Mouse (Mus musculus): ENCODE measurements around the gene Pnmt. TPM values are rescaled to one million over a fixed set of nuclear protein-coding genes. Genes with fewer than 3 reads are reported as not detected.

Gene Pnmt
- polyA plus RNA-seq, 1 experiment: not detected

- Histone ChIP-seq H3K4me1 (ENCODE audit: control insufficient read depth, insufficient read depth, low read length) (peaks cover 2% of the 10 kb centered on the region), H3K4me3 (replicated peaks; ENCODE audit: control insufficient read depth, low read depth, low read length) (no peak overlapping the region), H3K27ac (ENCODE audit: control insufficient read depth, insufficient read depth, low read depth, low read length, poor library complexity) (peak overlapping the region; percentile 78)
- TF ChIP-seq POLR2A (IDR thresholded peaks at IDR 0.05; ENCODE audit: borderline replicate concordance, control insufficient read depth, low read depth, low read length) (0 out of 2 replicates have a peak, but pooled peaks have one; percentile 10), CTCF (IDR thresholded peaks at IDR 0.05; ENCODE audit: control insufficient read depth, insufficient read depth, low read length) (no peak)
- WGBS: 11% methylated on average over 4 of the region's 4 CpGs
Observed at GRCm38 (mm10) chr11:98392645-98393044, 6.4 kb downstream of the Pnmt start.

- Histone ChIP-seq H3K4me1 (ENCODE audit: control insufficient read depth, insufficient read depth, low read length) (peaks cover 2% of the 10 kb centered on the region), H3K4me3 (replicated peaks; ENCODE audit: control insufficient read depth, low read depth, low read length) (no peak overlapping the region), H3K27ac (ENCODE audit: control insufficient read depth, insufficient read depth, low read depth, low read length, poor library complexity) (peak overlapping the region; percentile 78)
- TF ChIP-seq POLR2A (IDR thresholded peaks at IDR 0.05; ENCODE audit: borderline replicate concordance, control insufficient read depth, low read depth, low read length) (0 out of 2 replicates have a peak, but pooled peaks have one; percentile 33), CTCF (IDR thresholded peaks at IDR 0.05; ENCODE audit: control insufficient read depth, insufficient read depth, low read length) (no peak)
- 16% methylated on average over 6 of the region's 6 CpGs for WGBS
Observed at GRCm38 (mm10) chr11:98393317-98393716, 7.1 kb downstream of the Pnmt start.

- H3K27ac ChIP-seq (ENCODE audit: control insufficient read depth, insufficient read depth, low read depth, low read length, poor library complexity): no peak overlapping the region; the same call in 1 of the 2 replicates
- 76% methylated on average over 6 of the region's 6 CpGs for WGBS
Observed at GRCm38 (mm10) chr11:98394301-98394700, 8.1 kb downstream of the Pnmt start.

GRCm38 (mm10) chr11:98395041-98395440 is 8.8 kb downstream of the Pnmt start:
- Histone ChIP-seq H3K4me3 (replicated peaks; ENCODE audit: control insufficient read depth, low read depth, low read length) (no peak overlapping the region), H3K27ac (ENCODE audit: control insufficient read depth, insufficient read depth, low read depth, low read length, poor library complexity) (peak overlapping the region; percentile 39), H3K4me1 (ENCODE audit: control insufficient read depth, insufficient read depth, low read length) (peaks cover 2% of the 10 kb centered on the region)
- 44% methylated on average over 4 of the region's 4 CpGs for WGBS
- TF ChIP-seq CTCF (IDR thresholded peaks at IDR 0.05; ENCODE audit: control insufficient read depth, insufficient read depth, low read length): no peak
- no peak for TF ChIP-seq POLR2A (IDR thresholded peaks at IDR 0.05; ENCODE audit: borderline replicate concordance, control insufficient read depth, low read depth, low read length)

More at GRCm38 (mm10) chr11:98394301-98394700, 8.1 kb downstream of the Pnmt start:
- TF ChIP-seq CTCF (IDR thresholded peaks at IDR 0.05; ENCODE audit: control insufficient read depth, insufficient read depth, low read length): no peak
- TF ChIP-seq POLR2A (IDR thresholded peaks at IDR 0.05; ENCODE audit: borderline replicate concordance, control insufficient read depth, low read depth, low read length): no peak
- H3K4me3 ChIP-seq (replicated peaks; ENCODE audit: control insufficient read depth, low read depth, low read length): no peak overlapping the region
- H3K4me1 ChIP-seq (ENCODE audit: control insufficient read depth, insufficient read depth, low read length): peaks cover 2% of the 10 kb centered on the region

GRCm38 (mm10) chr11:98397946-98398345 is 11.7 kb downstream of the Pnmt start:
- Histone ChIP-seq H3K4me3 (replicated peaks; ENCODE audit: control insufficient read depth, low read depth, low read length) (no peak overlapping the region), H3K27ac (ENCODE audit: control insufficient read depth, insufficient read depth, low read depth, low read length, poor library complexity) (no peak overlapping the region)
- WGBS: 88% methylated on average over 7 of the region's 7 CpGs

GRCm38 (mm10) chr11:98400161-98400726 is 14.0 kb downstream of the Pnmt start, which contains the start of gene Pgap3:
Gene Pgap3, minus strand, starts transcription at chr11:98400490.
- peak within 1 kb of the TSS; percentile 91 for H3K4me3 ChIP-seq (replicated peaks; ENCODE audit: control insufficient read depth, low read depth, low read length)
- TF ChIP-seq CTCF (IDR thresholded peaks at IDR 0.05; ENCODE audit: control insufficient read depth, insufficient read depth, low read length) (no peak), POLR2A (IDR thresholded peaks at IDR 0.05; ENCODE audit: borderline replicate concordance, control insufficient read depth, low read depth, low read length) (peak; percentile 55; the same call in 1 of the 2 replicates)
- peak within 1 kb of the TSS; percentile 97 for H3K27ac ChIP-seq (ENCODE audit: control insufficient read depth, insufficient read depth, low read depth, low read length, poor library complexity)
- under 1% methylated on average over 40 of the region's 40 CpGs for WGBS
- no peaks in the 10 kb centered on the region; the same call in 1 of the 2 replicates for H3K4me1 ChIP-seq (ENCODE audit: control insufficient read depth, insufficient read depth, low read length)

More at GRCm38 (mm10) chr11:98397946-98398345, 11.7 kb downstream of the Pnmt start:
- TF ChIP-seq CTCF (IDR thresholded peaks at IDR 0.05; ENCODE audit: control insufficient read depth, insufficient read depth, low read length) (no peak), POLR2A (IDR thresholded peaks at IDR 0.05; ENCODE audit: borderline replicate concordance, control insufficient read depth, low read depth, low read length) (no peak)
- H3K4me1 ChIP-seq (ENCODE audit: control insufficient read depth, insufficient read depth, low read length): peaks cover 2% of the 10 kb centered on the region

GRCm38 (mm10) chr11:98400816-98401215 is 14.6 kb downstream of the Pnmt start:
- Histone ChIP-seq H3K4me1 (ENCODE audit: control insufficient read depth, insufficient read depth, low read length) (no peaks in the 10 kb centered on the region; the same call in 1 of the 2 replicates), H3K27ac (ENCODE audit: control insufficient read depth, insufficient read depth, low read depth, low read length, poor library complexity) (no peak overlapping the region), H3K4me3 (replicated peaks; ENCODE audit: control insufficient read depth, low read depth, low read length) (no peak overlapping the region)
- no peak for TF ChIP-seq POLR2A (IDR thresholded peaks at IDR 0.05; ENCODE audit: borderline replicate concordance, control insufficient read depth, low read depth, low read length)
- no peak for TF ChIP-seq CTCF (IDR thresholded peaks at IDR 0.05; ENCODE audit: control insufficient read depth, insufficient read depth, low read length)
- 48% methylated on average over 3 of the region's 3 CpGs for WGBS

GRCm38 (mm10) chr11:98406621-98407020 is 20.4 kb downstream of the Pnmt start:
- no peak for TF ChIP-seq POLR2A (IDR thresholded peaks at IDR 0.05; ENCODE audit: borderline replicate concordance, control insufficient read depth, low read depth, low read length)
- TF ChIP-seq CTCF (IDR thresholded peaks at IDR 0.05; ENCODE audit: control insufficient read depth, insufficient read depth, low read length): no peak

More at GRCm38 (mm10) chr11:98406621-98407020, 20.4 kb downstream of the Pnmt start:
- Histone ChIP-seq H3K4me3 (replicated peaks; ENCODE audit: control insufficient read depth, low read depth, low read length) (no peak overlapping the region), H3K4me1 (ENCODE audit: control insufficient read depth, insufficient read depth, low read length) (no peaks in the 10 kb centered on the region), H3K27ac (ENCODE audit: control insufficient read depth, insufficient read depth, low read depth, low read length, poor library complexity) (no peak overlapping the region)
- WGBS: 75% methylated on average over 6 of the region's 6 CpGs

Data from bone marrow, adult 2 months (tissue).